Mouse (Mus musculus) embryonic facial prominence, embryonic 14.5 days (tissue): ENCODE data around the gene Med27. TPM values are rescaled to one million over a fixed set of nuclear protein-coding genes. Genes with fewer than 3 reads are reported as not detected.

ENCODE experiments used
- ATAC-seq: fragments of 200-750 bp; cut with Nextera tagmentation; 2 replicates; pipeline ENCODE4 v1.8.0; 2017; ENCODE audit warnings: low read depth, moderate number of reproducible peaks, moderate TSS enrichment
- DNase-seq: peaks from one replicate; pipeline ENCODE4 v3.0.0-alpha.2; 2015; ENCODE audit warnings: low spot score
- H3K27ac ChIP-seq: fragments of 300-500 bp; sonication (generic); replicated peaks from 2 replicates; pipeline ENCODE4 v1.5.1; 2014; ENCODE audit warnings: low read depth, mild to moderate bottlenecking, low read length, moderate library complexity
- H3K27me3 ChIP-seq: fragments of 300-500 bp; sonication (generic); replicated peaks from 2 replicates; pipeline ENCODE4 v1.6.1; 2014; ENCODE audit warnings: low read length; ENCODE audit not compliant: control insufficient read depth, insufficient read depth
- H3K36me3 ChIP-seq: fragments of 300-500 bp; sonication (generic); 2 replicates; pipeline ENCODE4 v1.6.1; 2014; ENCODE audit warnings: low read length, mixed read lengths; ENCODE audit not compliant: control insufficient read depth, insufficient read depth
- H3K4me1 ChIP-seq: fragments of 300-500 bp; sonication (generic); 2 replicates; pipeline ENCODE4 v1.6.1; 2014; ENCODE audit warnings: antibody characterized with exemption, low read length; ENCODE audit not compliant: control insufficient read depth, insufficient read depth
- H3K4me2 ChIP-seq: fragments of 300-500 bp; sonication (generic); 2 replicates; pipeline ENCODE4 v1.6.1; 2014; ENCODE audit warnings: low read depth, mild to moderate bottlenecking, low read length, moderate library complexity, mixed read lengths
- H3K4me3 ChIP-seq: fragments of 300-500 bp; sonication (generic); 2 replicates; pipeline ENCODE4 v1.5.1; 2014; ENCODE audit warnings: low read depth, mild to moderate bottlenecking, low read length
- H3K9ac ChIP-seq: fragments of 300-500 bp; sonication (generic); 2 replicates; pipeline ENCODE4 v1.6.1; 2014; ENCODE audit warnings: low read depth, mild to moderate bottlenecking, low read length, moderate library complexity, mixed read lengths
- H3K9me3 ChIP-seq: fragments of 300-500 bp; sonication (generic); 2 replicates; pipeline ENCODE4 v1.6.1; 2016; ENCODE audit warnings: low read length; ENCODE audit not compliant: control insufficient read depth
- WGBS: fragments of 180-500 bp; shearing (Covaris S2); extraction: QIAGEN DNeasy Blood & Tissue Kit; methylation state at CpG from one replicate; pipeline ENCODE4 v1.1.7; 2014; 5-methylcytosine and 5-hydroxymethylcytosine counted together
- polyA plus RNA-seq: library from polyadenylated mRNA; unstranded; fragments of >200 nt; fragmentation: Nextera tagmentation; extraction: Ambion mirVana; gene quantifications from 2 replicates; pipeline ENCODE4 v1.2.1, GENCODE M21; 2014

Gene Med27
- polyA plus RNA-seq, 1 experiment from 2014 or later = 50.9 TPM

GRCm38 (mm10) chr2:29459648-29460047 is 113.0 kb downstream of the Med27 start:
- no peak overlapping the region for H3K27ac ChIP-seq
- WGBS = 70% methylated on average over 1 of the region's 1 CpGs

GRCm38 (mm10) chr2:29461841-29462240 is 115.2 kb downstream of the Med27 start:
- ATAC-seq (no peak), DNase-seq (no peak)
- Histone ChIP-seq H3K27ac (no peak overlapping the region), H3K4me1 (no peaks in the 10 kb centered on the region), H3K4me3 (no peak overlapping the region), H3K9ac (no peak overlapping the region), H3K27me3 (no peaks in the 10 kb centered on the region), H3K9me3 (no peaks in the 10 kb centered on the region), H3K4me2 (no peak overlapping the region), H3K36me3 (no peaks in the 10 kb centered on the region)
- WGBS = 82% methylated on average over 2 of the region's 2 CpGs

More at GRCm38 (mm10) chr2:29459648-29460047, 113.0 kb downstream of the Med27 start:
- Histone ChIP-seq H3K4me3 (no peak overlapping the region), H3K9me3 (no peaks in the 10 kb centered on the region), H3K4me2 (no peak overlapping the region), H3K27me3 (no peaks in the 10 kb centered on the region), H3K36me3 (no peaks in the 10 kb centered on the region), H3K9ac (no peak overlapping the region), H3K4me1 (no peaks in the 10 kb centered on the region)
- ATAC-seq = no peak
- DNase-seq = no peak

GRCm38 (mm10) chr2:29463039-29463585 is 116.5 kb downstream of the Med27 start:
- no peak overlapping the region for H3K9ac ChIP-seq
- H3K27me3 ChIP-seq = no peaks in the 10 kb centered on the region
- no peak overlapping the region for H3K27ac ChIP-seq
- no peak overlapping the region for H3K4me2 ChIP-seq
- ATAC-seq = no peak
- H3K4me1 ChIP-seq = no peaks in the 10 kb centered on the region
- no peak for DNase-seq
- H3K36me3 ChIP-seq = no peaks in the 10 kb centered on the region
- H3K4me3 ChIP-seq = no peak overlapping the region
- 82% methylated on average over 6 of the region's 6 CpGs for WGBS
- H3K9me3 ChIP-seq = no peaks in the 10 kb centered on the region

- H3K9ac ChIP-seq = no peak overlapping the region
- no peaks in the 10 kb centered on the region for H3K36me3 ChIP-seq
- H3K4me3 ChIP-seq = no peak overlapping the region
- DNase-seq = peak; percentile 75
- WGBS = 68% methylated on average over 9 of the region's 9 CpGs
- no peak overlapping the region for H3K4me2 ChIP-seq
- 0 out of 2 replicates have a peak overlapping the region, but pooled peaks have one; percentile 4 for H3K27ac ChIP-seq
- peak; percentile 50; the same call in 1 of the 2 replicates for ATAC-seq
- no peaks in the 10 kb centered on the region for H3K4me1 ChIP-seq
- no peaks in the 10 kb centered on the region for H3K27me3 ChIP-seq
- H3K9me3 ChIP-seq = no peaks in the 10 kb centered on the region
Observed at GRCm38 (mm10) chr2:29464851-29465648, 118.4 kb downstream of the Med27 start.

- Histone ChIP-seq H3K27ac (no peak overlapping the region), H3K4me3 (no peak overlapping the region), H3K4me2 (no peak overlapping the region), H3K36me3 (no peaks in the 10 kb centered on the region), H3K9me3 (no peaks in the 10 kb centered on the region), H3K4me1 (no peaks in the 10 kb centered on the region), H3K9ac (no peak overlapping the region), H3K27me3 (no peaks in the 10 kb centered on the region)
- ATAC-seq (no peak), DNase-seq (no peak)
- 60% methylated on average over 3 of the region's 3 CpGs for WGBS
Observed at GRCm38 (mm10) chr2:29465649-29466137, 119.1 kb downstream of the Med27 start.

- DNase-seq (no peak), ATAC-seq (no peak)
- H3K4me1 ChIP-seq = no peaks in the 10 kb centered on the region
- no peaks in the 10 kb centered on the region for H3K27me3 ChIP-seq
- H3K4me2 ChIP-seq = no peak overlapping the region
- no peaks in the 10 kb centered on the region for H3K36me3 ChIP-seq
- WGBS = 67% methylated on average over 4 of the region's 4 CpGs
- no peak overlapping the region for H3K9ac ChIP-seq
- H3K27ac ChIP-seq = no peak overlapping the region
- H3K4me3 ChIP-seq = no peak overlapping the region
- no peaks in the 10 kb centered on the region for H3K9me3 ChIP-seq
Observed at GRCm38 (mm10) chr2:29466396-29466795, 119.8 kb downstream of the Med27 start.

GRCm38 (mm10) chr2:29468517-29468936 is 121.9 kb downstream of the Med27 start:
- DNase-seq (peak; percentile 58), ATAC-seq (peak; percentile 66; the same call in 1 of the 2 replicates)
- WGBS = 71% methylated on average over 15 of the region's 15 CpGs
- no peak overlapping the region for H3K4me2 ChIP-seq
- no peaks in the 10 kb centered on the region for H3K4me1 ChIP-seq
- no peaks in the 10 kb centered on the region for H3K9me3 ChIP-seq
- no peaks in the 10 kb centered on the region for H3K27me3 ChIP-seq
- H3K36me3 ChIP-seq = no peaks in the 10 kb centered on the region
- no peak overlapping the region for H3K9ac ChIP-seq
- no peak overlapping the region for H3K27ac ChIP-seq
- H3K4me3 ChIP-seq = no peak overlapping the region

GRCm38 (mm10) chr2:29472952-29473437 is 126.4 kb downstream of the Med27 start:
- Histone ChIP-seq H3K9ac (no peak overlapping the region), H3K4me2 (no peak overlapping the region), H3K27ac (no peak overlapping the region), H3K27me3 (no peaks in the 10 kb centered on the region), H3K9me3 (no peaks in the 10 kb centered on the region), H3K4me3 (no peak overlapping the region), H3K36me3 (no peaks in the 10 kb centered on the region), H3K4me1 (no peaks in the 10 kb centered on the region)
- ATAC-seq (no peak), DNase-seq (no peak)
- 79% methylated on average over 4 of the region's 4 CpGs for WGBS
